In genomic region chr6:81625016-81625415, GRCm38 (mm10) we compare ENCODE assay signal across 30 mouse cellular contexts.
A peak's percentile ranks its signal among the peaks of the same experiment; 100 is the strongest.
DNase-seq lines count a peak whose midpoint lies in the region; ATAC-seq lines count a peak whose summit lies in the region.
"Had no signal": no experiment of that assay in that cellular context is flagged by ENCODE, and none has a peak within 500 bp of the region (broad histone marks: within the 10 kb centered on the region; RNA-seq: fewer than 3 reads in every experiment).

No protein-coding gene starts in this region.

- DNase-seq in adrenal gland, adult 2 months: peak; percentile 24
- DNase-seq in adrenal gland, postnatal 25 days: no peak
- peak; percentile 29 for DNase-seq in forebrain, embryonic 14.5 days (ENCODE audit: low spot score)
- DNase-seq in adrenal gland, postnatal 10 days: peak; percentile 4
- peak; percentile 10 to 12 for DNase-seq in adrenal gland, postnatal 36 days
- no peak for DNase-seq in liver
- DNase-seq in T-cell, adult 2 months (ENCODE audit: low spot score): no peak
- DNase-seq: B cell, adult 2 months; cerebellum, adult 11 months; cerebellum, adult 2 months; cerebellum, adult 9-11 months; cerebellum, postnatal 25 days; gastrocnemius, postnatal 25 days; heart, adult 18-20 months; heart, postnatal 10 days; heart, postnatal 36 days; kidney, adult 18-20 months; kidney, adult 9 months had no signal

- WGBS in forebrain, embryonic 14.5 days: 68% methylated on average over 5 of the region's 5 CpGs
- WGBS in forebrain, embryonic 12.5 days: 62% methylated on average over 5 of the region's 5 CpGs

- no peak overlapping the region for H3K4me3 ChIP-seq in forebrain, embryonic 14.5 days (ENCODE audit: low read depth, low read length)
- no peak overlapping the region for H3K4me3 ChIP-seq in forebrain, embryonic 12.5 days (replicated peaks)
- H3K4me3 ChIP-seq: embryonic facial prominence, embryonic 12.5 days; embryonic facial prominence, embryonic 15.5 days; heart, embryonic 12.5 days; heart, embryonic 15.5 days had no signal

- H3K27ac ChIP-seq in forebrain, embryonic 14.5 days (ENCODE audit: low read depth, low read length): no peak overlapping the region
- H3K27ac ChIP-seq in forebrain, embryonic 12.5 days: no peak overlapping the region
- H3K27ac ChIP-seq: embryonic facial prominence, embryonic 12.5 days; embryonic facial prominence, embryonic 15.5 days; heart, embryonic 15.5 days; hindbrain, embryonic 14.5 days; hindbrain, postnatal 0 days had no signal

- no peaks in the 10 kb centered on the region for H3K4me1 ChIP-seq in forebrain, embryonic 14.5 days (ENCODE audit: control insufficient read depth, insufficient read depth, low read length)
- H3K4me1 ChIP-seq in forebrain, embryonic 12.5 days: no peaks in the 10 kb centered on the region
- H3K4me1 ChIP-seq: embryonic facial prominence, embryonic 12.5 days; embryonic facial prominence, embryonic 15.5 days; heart, embryonic 12.5 days; heart, embryonic 15.5 days had no signal

- no peaks in the 10 kb centered on the region for H3K9me3 ChIP-seq in forebrain, embryonic 14.5 days (replicated peaks; ENCODE audit: control insufficient read depth, low read length)
- no peaks in the 10 kb centered on the region for H3K9me3 ChIP-seq in forebrain, embryonic 12.5 days
- H3K9me3 ChIP-seq: embryonic facial prominence, embryonic 12.5 days; embryonic facial prominence, embryonic 15.5 days; heart, embryonic 12.5 days; heart, embryonic 15.5 days had no signal

- H3K4me2 ChIP-seq in forebrain, embryonic 14.5 days (ENCODE audit: low read length): no peak overlapping the region
- H3K4me2 ChIP-seq in forebrain, embryonic 12.5 days: no peak overlapping the region
- H3K4me2 ChIP-seq: embryonic facial prominence, embryonic 12.5 days; embryonic facial prominence, embryonic 15.5 days; heart, embryonic 12.5 days; heart, embryonic 15.5 days; hindbrain, embryonic 14.5 days had no signal

- no peak overlapping the region for H3K9ac ChIP-seq in forebrain, embryonic 14.5 days (ENCODE audit: low read length)
- no peak overlapping the region for H3K9ac ChIP-seq in forebrain, embryonic 12.5 days
- H3K9ac ChIP-seq: embryonic facial prominence, embryonic 12.5 days; embryonic facial prominence, embryonic 15.5 days; heart, embryonic 12.5 days; heart, embryonic 15.5 days; hindbrain, embryonic 14.5 days had no signal

- H3K27me3 ChIP-seq in forebrain, embryonic 14.5 days (replicated peaks; ENCODE audit: control insufficient read depth, insufficient read depth, low read length): no peaks in the 10 kb centered on the region
- H3K27me3 ChIP-seq in forebrain, embryonic 12.5 days: no peaks in the 10 kb centered on the region
- H3K27me3 ChIP-seq: CH12.LX; embryonic facial prominence, embryonic 12.5 days; embryonic facial prominence, embryonic 15.5 days; heart, embryonic 12.5 days; heart, embryonic 15.5 days had no signal

- no peaks in the 10 kb centered on the region for H3K36me3 ChIP-seq in forebrain, embryonic 14.5 days (ENCODE audit: control insufficient read depth, insufficient read depth, low read length)
- H3K36me3 ChIP-seq in forebrain, embryonic 12.5 days (replicated peaks): no peaks in the 10 kb centered on the region
- H3K36me3 ChIP-seq: embryonic facial prominence, embryonic 12.5 days; embryonic facial prominence, embryonic 15.5 days; G1E; heart, embryonic 12.5 days; heart, embryonic 15.5 days had no signal

- ATAC-seq in forebrain, embryonic 14.5 days: no peak
- no peak for ATAC-seq in forebrain, embryonic 12.5 days (ENCODE audit: low FRiP score)
- ATAC-seq: hindbrain, postnatal 0 days; inflammation-experienced regulatory T-cells, adult 6 months; intestine, embryonic 16.5 days; Patski had no signal

Comparison
In these comparisons a context has a peak if more than half of its experiments do, and no peak if none do; other contexts are left out.
1. DNase-seq: peak in adrenal gland, adult 2 months (single experiment), forebrain, embryonic 14.5 days (single experiment), adrenal gland, postnatal 10 days (single experiment) and adrenal gland, postnatal 36 days (2 of 2); none in adrenal gland, postnatal 25 days (single experiment), liver (single experiment) and T-cell, adult 2 months (single experiment).